Mouse (Mus musculus) CH12F3 (cell line): ENCODE measurements around the gene Tas1r3.

Experiments used
- in situ Hi-C: fragments of 300-500 bp; cut with MboI; formaldehyde crosslinking; loops from 2 replicates; pipeline ENCODE4 v1.14.3; 2020; ENCODE audit warnings: low sequenced_read_pairs

Tas1r3 gene

DNA sequence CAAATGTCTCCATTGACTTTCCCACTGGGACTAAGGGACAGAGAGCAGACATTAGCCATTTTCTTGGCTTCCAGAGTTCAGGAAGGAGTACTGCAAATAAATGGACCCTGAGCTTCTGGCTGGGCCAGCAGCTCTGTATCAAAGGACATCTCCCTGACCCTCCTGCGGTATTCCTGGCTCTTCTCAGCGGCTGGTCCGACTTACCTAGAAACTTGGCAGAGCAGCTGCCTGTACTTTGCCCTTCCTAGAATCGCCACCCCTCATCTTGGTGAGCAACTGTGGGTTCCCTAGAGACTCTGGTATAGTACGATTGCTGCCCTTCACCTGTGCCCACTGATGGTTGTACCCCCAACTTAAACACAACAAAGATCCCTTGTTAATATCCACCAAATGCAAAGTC lies 19.9 kb downstream of the Tas1r3 start:
- in situ Hi-C loops, result no loop called here

DNA sequence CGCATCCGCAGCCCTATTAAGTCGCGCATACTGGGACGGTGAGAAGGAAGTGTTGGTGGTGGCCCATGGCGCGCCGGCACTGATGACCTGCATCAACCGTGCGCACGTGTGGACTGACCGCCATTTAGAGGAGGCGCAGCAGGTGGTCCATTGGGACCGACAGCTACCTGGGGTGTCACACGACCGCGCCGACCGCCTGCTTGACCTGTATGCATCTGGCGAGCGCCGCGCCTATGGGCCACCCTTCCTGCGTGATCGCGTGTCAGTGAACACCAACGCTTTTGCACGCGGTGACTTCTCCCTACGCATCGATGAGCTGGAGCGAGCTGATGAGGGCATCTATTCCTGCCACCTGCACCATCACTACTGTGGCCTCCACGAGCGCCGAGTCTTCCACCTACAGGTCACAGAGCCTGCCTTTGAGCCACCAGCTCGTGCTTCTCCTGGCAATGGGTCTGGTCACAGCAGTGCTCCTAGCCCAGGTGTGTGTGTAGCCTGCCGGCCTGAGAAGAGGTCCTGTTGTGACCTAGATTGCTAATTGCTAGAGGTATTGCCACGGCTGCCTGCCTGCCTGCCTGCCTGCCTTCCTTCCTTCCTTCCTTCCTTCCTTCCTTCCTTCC lies 21.4 kb downstream of the Tas1r3 start:
- in situ Hi-C loops, result no loop called here

DNA sequence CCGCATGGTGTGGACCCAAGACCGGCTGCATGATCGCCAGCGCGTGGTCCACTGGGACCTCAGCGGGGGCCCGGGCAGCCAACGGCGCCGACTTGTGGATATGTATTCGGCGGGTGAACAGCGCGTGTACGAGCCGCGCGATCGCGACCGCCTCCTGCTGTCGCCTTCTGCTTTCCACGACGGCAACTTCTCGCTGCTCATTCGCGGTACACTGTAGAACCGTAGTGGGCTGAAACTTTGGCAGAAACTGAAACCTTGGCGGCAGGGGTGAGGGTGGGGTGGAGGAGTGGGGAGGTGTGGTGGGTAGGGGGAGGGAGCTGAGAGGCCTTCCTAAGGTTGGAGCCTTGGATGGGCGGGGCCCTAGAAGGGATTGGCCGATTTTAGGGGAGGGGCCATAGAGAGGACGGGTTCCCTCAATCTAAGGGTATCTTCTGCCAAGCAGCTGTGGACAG lies 22.1 kb downstream of the Tas1r3 start:
- in situ Hi-C loops, result no loop called here

DNA sequence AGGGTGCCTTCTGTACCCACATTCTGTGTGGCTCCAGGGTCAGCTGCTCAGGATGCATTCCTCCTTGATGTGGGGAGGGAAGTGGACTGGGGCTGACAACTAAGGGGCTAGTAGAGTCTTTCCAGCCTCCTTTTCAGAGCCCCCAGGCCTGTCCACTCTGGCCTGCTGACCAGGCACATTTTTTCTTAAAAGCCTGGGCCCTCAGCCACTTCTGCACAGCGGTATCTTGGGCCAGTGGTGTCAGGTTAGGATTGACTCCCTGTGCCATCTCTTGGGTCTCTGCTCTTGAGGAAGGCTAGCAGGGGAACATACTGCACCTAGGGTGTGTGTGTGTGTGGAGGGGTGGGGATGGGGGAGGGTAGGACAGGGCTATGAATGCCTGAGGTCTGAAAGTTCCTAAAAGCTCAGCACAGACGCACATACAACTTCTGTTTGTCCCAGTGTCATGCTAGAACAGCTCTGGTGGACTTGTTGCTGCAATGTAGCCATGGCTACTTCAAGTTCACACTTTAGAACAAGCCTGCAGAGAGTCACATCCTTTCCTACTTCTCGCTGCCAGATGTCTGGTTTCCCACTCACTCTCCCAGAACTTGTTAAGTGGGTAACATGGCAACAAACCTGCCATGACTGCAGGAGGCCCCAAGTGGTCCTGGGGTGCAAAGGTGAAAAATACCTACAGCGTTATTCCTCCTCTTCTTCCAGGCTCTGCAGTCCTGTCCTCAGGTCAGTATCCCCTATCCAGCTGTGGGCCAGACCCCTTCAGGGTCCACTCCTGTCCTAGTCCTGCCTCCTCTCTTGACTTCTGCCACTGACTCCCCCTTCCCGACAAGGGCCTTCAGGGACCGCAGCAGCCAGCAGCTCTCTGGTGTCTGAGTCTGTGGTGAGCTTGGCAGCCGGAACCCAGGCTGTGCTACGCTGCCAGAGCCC lies 22.8 kb downstream of the Tas1r3 start:
- in situ Hi-C loops, result no loop called here

DNA sequence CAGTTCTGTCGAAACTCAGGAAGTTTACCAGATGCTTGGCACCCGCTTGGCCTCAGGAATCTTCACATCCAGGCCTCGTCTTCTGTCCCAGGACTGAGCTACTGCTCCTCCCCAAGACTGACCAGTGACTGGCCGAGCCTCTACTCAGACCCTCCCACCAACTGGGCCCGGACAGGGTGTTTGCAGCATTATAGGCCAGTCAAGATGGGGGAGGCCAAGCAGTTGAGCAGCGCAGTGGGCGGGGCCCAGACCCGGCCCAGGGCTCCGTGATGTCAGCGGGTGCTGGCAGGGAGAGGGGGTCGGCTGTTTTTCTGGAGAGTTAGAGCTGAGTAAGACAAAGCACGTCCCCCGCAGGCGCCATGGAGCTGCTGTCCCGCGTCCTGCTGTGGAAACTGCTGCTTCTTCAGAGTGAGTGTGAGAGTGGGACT lies 23.7 kb downstream of the Tas1r3 start, which contains the start of gene Mxra8:
Gene Mxra8 (plus strand): TSS at position 198 of the 428 bp plus-strand sequence.
- in situ Hi-C loops, result no loop called here

DNA sequence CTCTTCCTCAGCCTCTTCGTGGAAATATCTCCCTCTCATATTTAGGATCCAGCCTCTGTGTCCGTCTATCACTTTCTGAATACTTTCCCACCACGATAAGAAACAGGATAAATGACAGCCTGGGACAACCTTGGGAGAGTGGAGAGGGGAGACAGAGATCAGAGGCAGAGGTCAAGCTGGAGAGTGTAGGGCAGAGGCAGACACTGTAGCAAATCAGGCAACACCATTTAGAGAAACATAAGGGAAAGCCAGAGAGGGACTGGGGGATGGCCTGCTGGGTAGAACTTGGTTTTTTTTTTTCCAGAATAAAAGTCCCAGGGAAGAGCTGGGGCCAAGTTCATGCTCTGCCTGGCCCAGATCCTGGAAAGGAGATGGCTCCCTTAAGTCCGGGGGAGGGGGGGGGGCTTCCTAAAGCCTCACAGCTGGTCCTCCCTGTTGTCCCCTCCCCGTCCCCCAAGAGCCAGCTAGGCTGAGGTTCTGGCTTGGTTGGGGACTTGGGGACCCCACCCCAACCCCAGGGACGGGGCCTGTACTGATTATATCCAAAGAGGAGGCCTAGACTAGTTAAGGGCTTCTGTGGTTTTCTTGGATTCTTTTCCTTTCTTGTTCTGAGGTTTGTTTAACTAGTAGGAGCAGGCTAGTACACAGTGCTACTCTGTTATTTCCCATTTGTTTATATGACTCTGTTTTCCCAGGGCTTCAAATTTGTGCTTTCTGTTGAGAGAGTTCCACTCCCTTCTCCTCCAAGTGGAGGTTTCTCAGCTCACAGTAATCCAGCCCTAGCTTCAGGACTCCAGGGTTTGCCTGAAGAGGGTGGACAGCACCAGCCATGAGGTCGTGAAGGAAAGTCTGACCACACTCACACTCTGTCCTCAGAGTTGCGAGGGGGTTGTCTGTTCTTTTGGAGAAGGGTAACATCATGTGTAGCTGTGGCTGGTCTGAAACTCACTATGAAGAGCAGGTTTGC lies 24.7 kb downstream of the Tas1r3 start:
- in situ Hi-C loops, result no loop called here

DNA sequence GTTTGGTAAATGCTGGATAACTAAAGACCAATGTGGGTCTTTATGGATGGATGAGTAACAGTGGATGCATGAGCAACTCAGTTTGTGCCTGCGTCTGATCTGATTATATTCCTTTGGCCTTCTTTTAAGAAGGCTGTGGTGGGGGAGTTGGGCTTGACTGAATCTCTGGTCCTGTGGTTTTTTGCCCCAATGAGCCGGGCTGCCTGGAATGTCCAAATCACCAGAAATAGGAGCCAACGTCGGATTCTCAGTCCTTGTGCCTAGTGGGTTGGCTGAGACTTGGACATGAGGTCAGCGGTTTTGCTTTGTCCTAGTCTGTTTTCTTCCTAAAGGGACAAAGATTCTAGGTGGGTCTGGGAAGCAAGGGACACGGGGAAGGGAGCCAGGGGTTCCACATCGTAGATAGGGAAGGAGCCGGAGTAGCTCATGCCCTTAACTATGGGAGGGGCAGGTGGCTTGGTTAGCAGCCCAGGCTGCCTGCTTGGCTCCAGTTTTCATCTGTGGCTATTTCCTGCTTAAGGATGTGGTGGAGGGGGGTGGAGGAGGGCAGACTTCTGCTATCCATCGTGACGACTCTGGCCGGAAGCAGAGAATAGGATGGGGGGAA lies 25.7 kb downstream of the Tas1r3 start:
- in situ Hi-C loops, result no loop called here

DNA sequence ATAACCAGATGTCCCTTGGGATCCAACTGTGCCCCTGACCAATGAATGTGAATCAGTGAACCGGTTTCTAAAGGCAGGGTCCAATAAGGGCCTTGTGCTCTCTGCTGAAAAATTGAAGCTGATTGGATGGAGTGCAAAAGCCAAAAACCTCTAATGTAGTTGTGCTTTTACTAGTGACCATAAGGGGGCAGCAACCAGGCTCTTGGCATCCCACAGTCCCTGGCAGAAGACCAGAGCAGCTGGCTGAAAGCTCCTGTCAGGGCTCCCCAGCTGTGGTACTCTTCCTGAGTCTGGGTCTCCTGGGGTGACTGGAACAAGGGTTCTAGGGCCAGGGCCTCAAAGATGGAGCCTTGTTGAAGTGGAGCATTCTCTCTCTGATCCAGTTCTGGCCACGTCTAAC lies 29.3 kb downstream of the Tas1r3 start:
- in situ Hi-C loops, result no loop called here

DNA sequence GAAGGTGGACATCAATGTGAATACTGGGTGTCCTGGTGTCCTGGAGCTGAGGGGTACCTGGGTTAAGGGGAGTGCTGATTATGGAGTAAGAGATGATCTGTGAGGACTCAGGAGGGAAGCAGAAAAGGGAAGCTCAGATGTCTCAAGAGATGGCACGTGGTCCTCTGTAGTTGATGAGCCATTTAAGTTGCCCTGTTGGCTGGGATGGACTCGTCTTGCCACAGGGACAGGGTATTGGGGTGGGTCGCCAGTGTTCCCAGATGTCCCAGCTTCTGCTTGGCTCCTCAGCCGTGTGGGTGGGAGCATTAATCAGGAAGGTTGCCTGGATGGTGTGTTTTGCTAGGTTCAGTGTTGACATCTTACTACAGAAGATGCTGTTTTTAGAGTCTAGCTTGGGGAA lies 29.9 kb downstream of the Tas1r3 start:
- in situ Hi-C loops, result no loop called here

DNA sequence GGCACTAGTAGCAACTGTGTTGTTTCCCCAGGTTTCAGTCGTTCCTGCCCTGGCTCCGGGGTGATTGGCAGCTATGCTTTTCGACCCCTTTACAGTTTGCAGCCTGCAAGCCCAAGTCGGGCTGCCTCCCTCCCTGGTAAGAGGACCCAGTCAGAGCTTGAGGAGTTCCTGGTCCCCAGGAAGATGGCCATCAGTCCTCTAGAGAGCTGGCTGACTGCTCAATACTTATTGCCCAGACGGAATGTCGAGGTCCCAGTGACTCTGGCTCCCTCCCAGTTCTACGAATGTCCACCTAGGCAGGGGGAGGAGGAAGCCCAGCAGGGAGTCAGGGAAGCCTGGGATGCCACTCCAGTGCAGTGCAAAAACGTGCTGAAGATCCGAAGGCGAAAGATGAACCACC lies 30.8 kb downstream of the Tas1r3 start:
- in situ Hi-C loops, result no loop called here

DNA sequence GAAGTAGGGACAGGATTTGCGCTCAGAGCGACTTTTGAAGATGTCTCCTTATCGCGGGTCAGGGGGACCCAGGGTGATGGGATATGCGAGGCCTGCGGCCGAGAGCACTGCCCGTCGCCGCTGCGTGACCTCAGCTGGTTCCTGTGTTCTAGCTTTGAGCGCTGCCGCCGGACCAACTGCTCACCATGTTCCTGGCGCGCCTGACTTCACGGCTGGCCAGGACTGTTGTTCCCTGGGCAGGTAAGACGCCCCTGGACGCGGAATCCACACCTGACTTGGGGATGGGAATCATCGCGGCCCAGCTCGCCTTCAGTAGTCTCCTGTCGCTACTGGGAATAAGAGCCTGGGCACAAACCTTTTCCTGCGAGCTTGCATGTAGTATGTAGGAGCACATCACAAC lies 31.3 kb downstream of the Tas1r3 start:
- in situ Hi-C loops, result no loop called here

DNA sequence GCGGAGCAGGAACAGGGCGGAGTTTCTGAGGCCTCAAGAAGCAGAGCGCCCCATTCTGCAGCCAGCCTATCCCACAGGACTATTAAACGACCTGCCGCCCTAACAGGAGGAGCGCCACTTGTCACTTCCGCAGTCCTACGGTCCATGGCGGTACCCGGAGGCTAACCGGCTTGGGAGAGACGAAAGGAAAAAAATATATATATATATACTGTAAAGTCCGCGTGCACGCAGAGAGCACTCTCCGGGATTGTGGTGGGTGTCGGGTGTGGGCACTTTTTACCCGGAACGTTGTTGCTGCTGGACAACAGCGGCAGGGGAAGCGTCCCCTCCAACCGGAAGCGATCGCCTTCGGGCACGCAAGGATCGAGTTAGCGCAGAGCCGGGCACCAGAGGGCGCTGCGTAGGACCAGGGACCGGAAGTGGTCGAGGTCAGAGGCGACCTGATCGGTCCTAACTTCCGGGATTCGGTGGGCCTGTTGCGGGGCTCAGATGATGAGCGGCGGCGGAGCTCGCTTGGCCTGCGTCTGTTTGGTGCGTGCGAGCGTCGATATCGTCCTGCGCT lies 31.9 kb downstream of the Tas1r3 start, which contains the start of gene Aurkaip1:
Gene Aurkaip1 (plus strand): TSS at position 68 of the 562 bp plus-strand sequence.
- in situ Hi-C loops, result no loop called here

DNA sequence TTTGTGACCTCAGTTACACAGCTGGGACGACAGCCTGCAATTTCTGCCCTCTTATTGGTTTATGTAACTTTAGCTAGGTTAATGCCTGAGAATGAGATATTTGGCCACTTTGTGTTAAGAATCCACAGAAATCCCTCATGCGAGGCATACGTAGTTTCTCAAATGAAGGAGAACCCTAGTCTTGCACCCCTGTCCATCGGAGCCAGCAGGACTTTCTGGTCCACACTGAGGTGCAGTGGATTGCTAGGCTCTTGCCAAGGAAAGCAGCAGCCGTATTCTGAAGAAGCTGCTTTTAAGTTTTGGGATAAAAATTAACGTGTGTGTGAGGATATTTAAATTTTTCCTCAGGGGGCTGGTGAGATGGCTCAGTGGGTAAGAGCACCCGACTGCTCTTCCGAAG lies 32.6 kb downstream of the Tas1r3 start:
- in situ Hi-C loops, result no loop called here

DNA sequence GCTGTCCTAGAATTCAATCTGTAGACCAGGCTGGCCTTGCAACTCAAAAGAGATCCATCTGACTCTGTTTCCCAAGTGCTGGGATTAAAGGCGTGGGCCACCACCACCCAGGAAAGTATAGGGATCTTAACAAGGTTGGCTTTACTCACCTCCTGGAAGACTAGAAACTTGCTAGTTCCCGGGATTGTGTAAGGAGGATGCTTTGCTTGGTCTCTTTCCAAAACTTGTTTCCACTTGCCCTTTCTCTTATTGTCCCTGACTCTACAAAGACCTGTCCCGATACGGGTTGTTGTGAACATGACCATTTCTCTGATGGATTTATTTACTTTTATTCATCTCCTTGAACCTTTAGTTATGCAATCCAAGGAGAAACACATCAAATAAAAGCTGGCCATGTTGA lies 33.3 kb downstream of the Tas1r3 start:
- in situ Hi-C loops, result no loop called here

DNA sequence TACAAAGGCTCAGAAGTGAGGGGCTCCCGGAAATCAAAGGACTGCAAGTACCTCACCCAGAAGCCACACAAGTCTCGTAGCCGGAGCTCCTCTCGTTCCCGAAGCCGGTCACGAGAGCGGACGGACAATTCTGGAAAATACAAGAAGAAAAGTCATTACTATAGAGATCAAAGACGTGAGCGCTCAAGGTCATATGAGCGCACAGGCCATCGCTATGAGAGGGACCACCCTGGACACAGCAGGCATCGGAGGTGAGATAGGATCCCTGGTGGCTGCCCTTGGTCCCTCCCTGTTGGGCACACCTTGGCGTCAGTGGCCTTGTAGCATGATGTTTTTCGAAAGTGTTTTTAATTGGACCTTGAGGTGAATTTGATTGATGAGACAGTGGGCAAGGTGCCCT lies 39.7 kb downstream of the Tas1r3 start:
- in situ Hi-C loops, result no loop called here

DNA sequence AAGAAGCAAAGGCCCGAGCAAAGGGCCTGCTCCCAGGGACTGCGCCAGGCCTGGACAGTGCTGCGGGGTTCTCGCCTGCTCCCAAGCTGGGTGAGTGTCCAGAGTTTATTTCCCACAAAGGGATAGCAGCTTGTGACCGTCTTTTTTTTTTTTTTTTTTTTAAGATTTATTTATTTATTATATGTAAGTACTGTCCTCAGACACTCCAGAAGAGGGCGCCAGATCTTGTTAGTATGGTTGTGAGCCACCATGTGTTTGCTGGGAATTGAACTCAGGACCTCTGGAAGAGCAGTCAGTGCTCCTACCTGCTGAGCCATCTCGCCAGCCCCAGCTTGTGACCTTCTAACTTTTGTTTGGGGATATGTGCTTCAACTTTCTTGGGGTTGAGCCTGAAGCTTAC lies 42.1 kb downstream of the Tas1r3 start:
- in situ Hi-C loops, result no loop called here

DNA sequence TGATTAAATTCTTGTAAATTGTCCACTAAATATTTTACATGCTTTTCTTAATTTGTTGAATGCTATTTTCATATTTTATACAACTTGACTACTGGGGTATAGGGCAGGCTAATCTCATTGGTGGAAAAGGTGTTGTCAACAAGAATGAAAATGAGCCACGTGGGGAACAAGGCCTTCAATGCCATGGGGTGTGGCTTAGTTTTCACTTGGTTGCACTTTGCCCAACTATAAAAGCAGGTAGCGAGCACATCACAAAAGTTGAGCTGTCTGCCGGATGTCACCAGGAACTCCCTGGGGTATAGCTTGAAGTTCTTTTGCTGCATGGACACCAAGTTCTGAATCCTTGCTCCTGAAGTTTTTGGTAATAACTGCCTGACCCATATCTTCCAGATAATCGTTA lies 45.6 kb downstream of the Tas1r3 start:
- in situ Hi-C loops, result no loop called here

DNA sequence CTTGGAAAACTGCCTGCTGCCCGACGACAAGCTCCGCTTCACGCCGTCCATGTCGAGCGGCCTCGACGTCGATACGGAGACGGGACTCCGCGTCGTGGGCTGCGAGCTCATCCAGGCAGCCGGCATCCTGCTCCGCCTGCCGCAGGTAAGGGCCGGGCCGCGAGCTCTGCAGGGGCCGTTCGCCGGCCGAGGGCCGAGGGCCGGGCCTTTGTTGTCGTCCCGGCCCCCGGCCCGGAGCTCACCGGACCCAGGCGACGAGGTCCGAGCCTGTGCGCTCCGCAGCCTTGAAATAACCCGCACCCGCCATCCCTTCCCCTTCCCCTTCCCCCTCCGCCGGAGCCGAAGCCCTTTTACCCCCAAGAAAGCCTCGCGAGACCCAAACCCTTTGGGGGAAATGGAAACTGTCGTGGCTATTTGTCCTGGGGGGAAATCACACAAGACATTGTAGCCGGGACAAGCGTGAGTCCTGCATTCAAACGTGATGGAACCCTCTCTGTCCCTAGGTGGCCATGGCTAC lies 50.4 kb downstream of the Tas1r3 start:
- in situ Hi-C loops, result no loop called here

DNA sequence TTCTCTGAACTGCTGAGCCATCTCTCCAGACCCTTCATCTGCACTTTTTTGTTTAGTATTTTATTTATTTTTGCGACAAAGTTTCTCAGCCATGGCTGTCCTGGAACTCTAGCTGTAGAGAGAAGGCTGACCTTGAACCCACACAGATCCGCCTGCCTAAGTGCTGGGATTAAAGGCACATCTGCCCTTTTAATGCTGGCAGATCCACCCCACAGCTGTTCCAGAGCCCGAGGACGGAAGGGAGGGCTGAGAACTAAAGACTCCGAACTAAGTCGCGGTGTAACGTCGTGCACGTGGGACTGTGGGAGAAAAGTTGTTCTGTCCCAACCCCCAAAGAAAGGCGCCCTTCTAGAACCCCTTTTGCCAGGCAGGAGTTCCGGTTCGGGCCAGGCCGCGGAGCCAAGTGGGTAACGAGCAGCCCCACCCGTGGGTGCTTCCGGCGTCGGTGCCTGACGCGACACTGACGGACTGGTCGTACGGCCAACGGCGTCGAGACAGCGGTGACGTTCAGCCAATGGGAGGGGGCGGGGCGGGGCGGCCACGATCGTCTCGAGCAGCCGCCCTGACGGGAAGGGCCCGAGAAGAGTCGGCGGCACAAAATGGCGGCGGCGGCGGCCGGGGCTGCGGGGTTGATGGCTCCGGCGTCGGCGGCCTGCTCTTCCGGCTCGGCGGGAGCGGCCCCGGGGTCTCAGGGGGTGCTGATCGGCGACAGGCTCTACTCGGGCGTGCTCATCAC lies 51.1 kb downstream of the Tas1r3 start, which contains the start of gene Ccnl2:
Gene Ccnl2 (plus strand): TSS at position 561 of the 736 bp plus-strand sequence.
- in situ Hi-C loops, result no loop called here
